Mouse (Mus musculus): ENCODE results near the gene Pdia2. TPM values are rescaled to one million over a fixed set of nuclear protein-coding genes. Genes with fewer than 3 reads are reported as not detected.
"Not testable (repeated sequence)": the region's sequence is repeated elsewhere in the genome, so short reads cannot be mapped to it uniquely, and the experiment has no call there.

Pdia2 gene
- total RNA-seq, 2 experiments from 2014 or later: not detected

DNA sequence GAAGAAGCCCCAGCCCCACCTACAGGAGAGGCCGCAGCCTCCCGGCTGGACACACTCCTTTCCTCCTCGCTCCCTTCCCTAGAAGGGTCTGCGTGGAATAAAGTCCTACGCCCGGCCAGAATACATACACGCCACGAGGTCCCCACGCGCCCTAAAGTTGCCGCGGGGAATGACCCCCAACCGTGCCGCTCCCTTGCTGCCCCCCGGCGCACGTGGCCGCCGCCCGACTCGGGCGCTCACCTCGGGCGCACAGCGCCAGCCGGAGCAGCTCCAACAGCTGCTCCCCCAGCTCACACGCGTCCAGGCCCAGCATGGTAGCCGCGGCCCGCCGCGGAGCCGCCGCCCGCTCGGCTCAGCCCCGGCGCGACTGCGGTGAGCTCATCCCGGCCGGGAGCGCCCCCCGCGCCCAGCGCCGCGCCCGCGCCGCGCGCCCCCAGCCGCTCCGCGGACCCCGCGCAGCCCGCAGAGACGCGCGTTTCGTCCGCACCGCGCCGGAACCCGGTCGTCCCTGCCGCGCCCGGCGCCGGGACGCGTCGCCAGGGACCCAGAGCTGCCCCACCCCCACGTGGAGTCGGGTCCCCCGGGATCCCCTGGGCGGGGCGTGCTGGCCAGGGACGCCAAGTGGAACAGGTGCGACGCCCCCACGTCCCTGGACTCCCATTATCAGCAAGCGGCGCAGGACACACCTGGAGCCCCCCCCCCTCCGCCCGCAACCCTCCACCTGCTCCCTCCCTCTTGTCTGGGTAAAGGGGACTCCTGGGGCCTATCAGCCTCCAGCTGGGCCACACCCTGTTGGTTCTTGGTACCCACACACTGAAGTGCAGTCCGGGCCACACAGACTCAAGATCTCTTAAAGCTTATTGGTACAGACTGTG, 2.2 kb upstream of the Pdia2 start:
- DNase-seq: no peak

DNA sequence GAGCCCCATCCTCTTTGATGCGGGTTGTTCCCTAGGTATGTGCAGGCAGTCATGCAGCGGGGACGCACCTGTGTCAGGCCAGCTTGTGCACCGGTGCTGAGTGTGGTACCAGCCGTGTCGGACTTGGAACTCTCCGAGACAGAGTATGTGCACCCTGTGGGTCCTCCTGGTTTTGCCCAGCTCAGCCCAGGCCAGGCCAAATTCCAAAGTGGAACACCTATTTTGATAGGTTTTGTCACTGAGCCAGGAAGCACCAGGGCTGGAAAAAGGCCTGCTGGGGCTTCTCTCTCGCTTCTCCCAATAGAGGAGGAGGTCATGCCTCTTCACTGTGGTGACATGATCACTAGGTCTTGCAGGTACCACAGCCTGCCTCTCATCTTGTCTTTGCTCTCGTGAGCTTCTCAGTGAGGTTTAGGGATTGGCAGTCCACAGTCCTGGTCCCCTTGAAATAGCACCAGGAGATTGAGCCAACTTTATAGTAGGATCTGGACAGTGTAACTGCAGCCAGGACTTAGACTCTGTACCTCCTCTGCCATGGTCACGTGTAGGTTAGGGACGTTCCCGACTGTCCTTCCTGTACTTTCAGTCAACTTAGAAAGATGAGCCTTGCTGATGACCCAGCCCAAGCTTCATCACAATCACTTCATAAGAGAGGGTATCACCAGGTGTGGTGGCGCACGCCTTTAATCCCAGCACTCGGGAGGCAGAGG, 6.3 kb downstream of the Pdia2 start:
- no peak for DNase-seq

DNA sequence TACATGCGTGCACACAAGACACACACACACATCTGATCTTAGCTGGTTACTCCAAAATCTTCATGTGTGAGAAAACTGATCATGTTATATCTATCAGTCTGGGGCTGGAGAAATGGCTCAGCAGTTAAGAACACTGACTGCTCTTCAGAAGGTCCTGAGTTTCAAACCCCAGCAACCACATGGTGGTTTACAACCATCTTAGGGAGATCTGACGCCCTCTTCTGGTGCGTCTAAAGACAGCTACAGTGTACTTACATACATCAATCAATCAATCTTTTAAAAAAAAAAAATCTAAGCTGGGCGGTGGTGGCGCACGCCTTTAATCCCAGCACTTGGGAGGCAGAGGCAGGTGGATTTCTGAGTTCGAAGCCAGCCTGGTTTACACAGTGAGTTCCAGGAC, 7.4 kb downstream of the Pdia2 start:
- not testable (repeated sequence) for DNase-seq

DNA sequence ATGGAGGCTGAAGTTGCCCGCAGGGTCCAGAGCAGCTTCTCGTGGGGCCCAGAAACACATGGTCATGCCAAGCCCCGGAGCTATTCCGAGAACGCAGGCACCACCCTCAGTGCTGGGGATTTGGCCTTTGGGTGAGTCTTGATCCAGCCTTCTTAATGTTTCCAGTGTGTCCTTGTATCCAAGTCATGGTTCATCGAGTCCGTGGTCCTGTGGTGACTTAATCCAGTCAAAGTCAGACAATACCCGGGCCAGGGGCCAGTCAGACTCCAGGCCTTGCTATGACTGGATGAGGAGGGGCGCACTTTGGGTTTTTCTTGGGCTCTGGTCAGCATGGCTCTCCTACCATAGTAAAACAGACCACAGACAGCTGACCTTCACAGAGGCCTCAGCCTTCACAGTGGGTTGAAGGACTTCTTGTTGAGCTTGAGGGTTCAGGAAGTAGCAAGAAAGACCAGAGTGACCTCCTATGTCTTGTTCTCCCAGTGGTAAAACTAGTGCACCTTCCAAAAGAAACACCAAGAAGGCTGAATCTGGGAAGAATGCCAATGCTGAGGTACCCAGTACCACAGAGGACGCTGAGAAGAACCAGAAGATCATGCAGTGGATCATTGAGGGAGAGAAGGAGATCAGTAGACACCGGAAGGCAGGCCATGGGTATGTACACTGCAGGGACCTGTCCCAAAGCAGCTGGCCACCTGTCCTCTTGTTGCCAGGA, 10.6 kb downstream of the Pdia2 start:
- DNase-seq: no peak

DNA sequence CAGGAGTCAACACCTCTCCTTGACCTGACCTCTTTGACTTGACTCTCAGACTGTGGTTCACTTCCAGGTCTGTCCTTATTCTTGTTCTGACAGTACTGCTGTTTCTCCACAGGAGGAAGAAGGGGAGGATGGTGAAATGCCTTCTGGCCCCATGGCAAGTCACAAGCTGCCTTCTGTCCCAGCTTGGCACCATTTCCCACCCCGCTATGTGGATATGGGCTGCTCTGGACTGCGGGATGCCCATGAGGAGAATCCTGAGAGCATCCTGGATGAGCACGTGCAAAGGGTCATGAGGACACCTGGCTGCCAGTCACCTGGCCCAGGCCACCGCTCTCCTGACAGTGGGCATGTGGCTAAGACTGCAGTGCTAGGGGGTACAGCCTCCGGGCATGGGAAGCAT, 11.3 kb downstream of the Pdia2 start:
- DNase-seq: no peak

DNA sequence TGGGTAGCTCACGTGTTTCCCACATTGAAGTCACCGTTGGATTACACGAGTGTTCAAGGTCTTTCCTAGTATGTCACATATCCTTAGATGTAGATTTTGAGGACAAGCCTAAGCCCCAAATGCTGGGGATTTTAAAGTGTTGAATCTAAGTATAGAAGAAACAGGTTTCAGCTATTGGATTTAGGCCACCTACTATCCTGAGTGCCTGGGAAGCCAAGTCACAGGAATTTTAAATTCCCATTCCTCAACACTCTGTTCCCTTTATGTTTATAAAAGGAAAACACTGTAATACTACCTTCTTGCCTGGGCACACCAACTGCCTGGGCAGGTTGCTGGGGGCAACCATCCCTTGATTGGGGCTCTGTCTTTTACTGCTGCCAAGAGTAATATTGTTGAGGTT, 17.7 kb downstream of the Pdia2 start:
- no peak for DNase-seq

DNA sequence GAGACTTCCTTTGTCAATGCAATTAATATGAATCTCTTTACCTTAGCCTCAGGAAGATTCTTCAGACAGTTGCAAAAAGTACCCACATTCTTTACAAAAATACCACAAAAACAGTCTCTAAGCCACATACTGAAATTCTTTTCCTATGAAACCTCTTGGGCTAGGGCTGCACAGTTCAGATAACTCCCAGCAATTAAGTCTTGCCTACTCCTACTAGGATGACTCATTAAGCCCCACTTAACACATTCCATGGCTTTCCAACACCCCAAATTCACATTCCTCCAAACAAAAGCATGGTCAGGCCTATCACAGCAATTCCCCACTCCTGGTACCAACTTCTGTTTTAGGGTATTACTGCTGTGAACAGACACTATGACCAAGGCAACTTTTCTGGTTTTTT, 20.3 kb downstream of the Pdia2 start:
- DNase-seq: no peak

DNA sequence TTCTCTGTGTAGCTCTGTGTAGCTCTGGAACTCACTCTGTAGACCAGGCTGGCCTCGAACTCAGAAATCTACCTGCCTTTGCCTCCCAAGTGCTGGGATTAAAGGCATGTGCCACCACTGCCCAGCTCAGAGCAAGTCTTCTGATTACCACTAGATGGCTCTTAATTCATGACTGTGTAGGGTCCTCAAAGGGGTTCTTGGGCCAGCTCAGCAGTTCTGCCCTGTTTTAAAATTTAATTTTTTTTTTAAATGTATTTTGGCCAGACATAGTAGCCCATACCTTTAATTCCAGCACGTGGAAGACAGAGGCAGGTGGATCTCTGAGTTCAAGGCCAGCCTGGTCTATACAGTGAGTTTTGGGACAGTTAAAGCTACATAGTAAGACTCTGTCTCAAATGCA, 23.6 kb downstream of the Pdia2 start:
- DNase-seq: not testable (repeated sequence)

DNA sequence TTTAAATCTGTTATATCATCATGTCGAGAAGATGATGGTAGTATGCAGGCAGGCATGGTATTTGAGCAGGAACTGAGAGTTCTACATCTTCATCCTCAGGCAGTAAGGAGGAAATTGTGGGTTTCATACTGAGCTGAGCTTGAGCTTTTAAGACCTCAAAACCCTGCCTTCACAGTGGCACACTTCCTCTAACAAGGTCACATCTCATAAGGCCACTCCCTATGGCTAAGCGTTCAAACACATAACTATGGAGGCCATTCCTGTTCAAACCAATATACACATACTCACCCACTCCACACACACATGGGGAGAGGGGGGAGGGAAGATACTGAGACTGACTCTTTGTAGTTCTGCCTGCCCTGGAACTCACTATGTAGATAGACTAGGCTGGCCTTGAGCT, 30.8 kb downstream of the Pdia2 start:
- no peak for DNase-seq

DNA sequence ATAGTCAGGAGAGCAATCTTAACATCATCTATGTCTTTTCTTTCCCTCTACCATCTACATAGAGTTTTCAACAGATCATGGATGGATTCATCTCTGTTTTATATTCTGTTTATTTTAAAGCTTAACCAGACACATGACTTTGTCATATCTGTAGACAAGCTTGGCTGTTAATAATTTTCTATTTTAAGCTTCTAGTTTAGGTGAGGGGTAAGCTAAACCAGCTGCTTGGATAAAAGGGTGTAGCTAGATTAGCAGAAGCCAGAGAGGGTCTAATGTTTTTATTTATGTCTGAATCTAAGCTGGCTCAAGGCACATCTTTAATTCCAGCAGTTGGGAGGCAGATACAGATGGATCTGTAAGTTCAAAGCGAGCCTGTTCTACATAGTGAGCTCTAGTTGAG, 36.2 kb downstream of the Pdia2 start:
- no peak for DNase-seq

DNA sequence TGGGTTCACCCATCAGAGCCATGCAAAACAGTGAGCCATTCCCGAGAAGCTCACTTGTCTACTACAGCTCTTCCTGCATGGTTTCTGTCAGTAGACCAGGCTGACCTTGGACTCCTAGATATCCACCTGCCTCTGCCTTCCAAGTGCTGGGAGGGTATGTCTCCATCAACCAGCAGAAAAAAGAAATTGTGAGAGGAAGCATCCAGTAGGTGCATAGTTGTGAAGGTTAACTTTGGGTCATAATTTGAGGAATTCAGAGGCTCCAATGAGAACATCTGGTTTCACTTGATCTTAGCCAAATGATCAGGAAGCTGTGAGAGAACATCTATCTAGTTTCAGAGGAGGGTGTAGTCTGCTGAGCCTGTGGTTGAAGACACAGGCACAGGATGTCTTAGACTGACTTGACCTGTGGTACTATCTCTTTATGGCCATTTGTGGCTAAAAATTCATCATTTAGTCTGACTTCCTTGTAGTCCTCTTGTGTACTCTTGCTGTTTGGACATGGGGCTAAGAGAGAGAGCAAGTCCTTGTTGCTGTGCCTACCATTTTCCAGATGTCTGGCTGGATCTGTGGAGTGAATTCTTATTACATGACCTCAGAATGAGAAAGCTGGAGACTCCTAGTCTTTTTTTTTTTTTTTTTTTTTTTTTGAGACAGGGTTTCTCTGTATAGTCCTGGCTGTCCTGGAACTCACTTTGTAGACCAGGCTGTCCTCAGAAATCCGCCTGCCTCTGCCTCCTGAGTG, 46.8 kb downstream of the Pdia2 start:
- DNase-seq: no peak

DNA sequence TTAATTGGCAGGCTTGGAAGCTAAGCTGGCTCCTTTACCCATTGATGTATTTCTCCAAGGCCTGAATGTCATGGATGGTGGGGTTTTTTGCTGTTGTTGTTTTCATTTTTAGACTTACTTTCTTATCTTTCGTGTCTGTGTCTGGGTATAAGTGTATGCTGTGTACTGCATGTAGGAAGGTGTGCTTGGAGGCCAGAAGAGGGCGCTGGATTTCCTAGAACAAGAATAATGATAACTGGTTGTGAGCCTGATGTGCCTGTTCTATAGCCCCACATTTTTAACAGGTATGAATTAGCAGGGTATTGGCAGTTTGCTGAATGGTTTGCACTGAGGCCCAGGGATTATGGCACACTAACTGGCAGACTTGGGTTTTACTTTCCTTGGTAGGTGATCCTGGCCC, 49.8 kb downstream of the Pdia2 start:
- DNase-seq: no peak

Other genes starting within 250 kb of the Pdia2 start
- not detected for gene A930017K11Rik, start 246.5 kb downstream of the Pdia2 start, total RNA-seq (2021)
- 1 to 10 TPM; 5.6 to 6.8 TPM for gene Capn15, start 213.3 kb downstream of the Pdia2 start, total RNA-seq (2021)
- 10 to 100 TPM; 54.9 to 71.5 TPM for gene Rab11fip3, start 129.5 kb downstream of the Pdia2 start, total RNA-seq (2021)
- gene Decr2, start 108.8 kb downstream of the Pdia2 start, total RNA-seq (2021): 1 to 10 TPM; 2.8 to 3.2 TPM
- 1 to 10 TPM; 1.2 to 1.7 TPM for gene Nme4, start 103.5 kb downstream of the Pdia2 start, total RNA-seq (2021)
- 1 to 10 TPM in 1 of 2 experiments, under 1 TPM in 1; 0.87 to 1.2 TPM for gene Tmem8, start 85.8 kb downstream of the Pdia2 start, total RNA-seq (2021)
- gene Mrpl28, start 75.6 kb downstream of the Pdia2 start, total RNA-seq (2021): 10 to 100 TPM; 62.0 to 62.3 TPM
- gene Axin1, start 60.4 kb downstream of the Pdia2 start, total RNA-seq (2021): 10 to 100 TPM; 10.8 to 17.2 TPM
- 1 to 10 TPM in 1 of 2 experiments, under 1 TPM in 1; 0.54 to 1.2 TPM for gene Rgs11, start 3.9 kb upstream of the Pdia2 start, total RNA-seq (2021)
- 1 to 10 TPM; 1.2 to 2.2 TPM for gene Arhgdig, start 8.7 kb upstream of the Pdia2 start, total RNA-seq (2021)
- 10 to 100 TPM; 61.0 to 71.0 TPM for gene Fam234a, start 45.2 kb upstream of the Pdia2 start, total RNA-seq (2021)
- gene Luc7l, start 53.8 kb upstream of the Pdia2 start, total RNA-seq (2021): 10 to 100 TPM; 11.1 to 11.3 TPM
- gene Neurl1b, start 215.7 kb upstream of the Pdia2 start, total RNA-seq (2021): 1 to 10 TPM; 2.6 to 4.1 TPM